In the genomic region with DNA sequence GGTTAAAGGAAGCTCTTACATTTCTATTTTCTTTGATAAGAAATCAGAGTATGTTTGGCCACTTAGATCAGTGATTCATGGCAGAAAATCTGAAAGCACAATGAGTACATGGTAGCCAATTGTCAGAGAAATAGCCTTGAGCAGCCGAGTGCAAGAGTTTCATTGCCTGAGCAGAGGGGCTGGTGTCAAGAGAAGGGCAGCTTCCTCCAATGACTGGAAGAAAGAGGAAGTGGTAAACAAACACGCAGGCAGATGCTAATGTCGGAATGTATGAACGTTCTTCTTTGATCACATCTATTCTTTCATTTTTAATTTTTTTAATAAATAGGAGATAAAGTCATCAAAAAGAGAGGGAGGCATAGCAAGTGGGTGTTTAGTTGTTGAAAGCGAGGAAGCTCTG, we compare ENCODE assay signal across 25 mouse cellular contexts.
"Had no signal": no experiment of that assay in that cellular context is flagged by ENCODE, and none has a peak within 500 bp of the region (broad histone marks: within the 10 kb centered on the region; RNA-seq: fewer than 3 reads in every experiment).

No protein-coding gene starts in this region.

- H3K4me1 ChIP-seq: heart, embryonic 10.5 days; heart, embryonic 12.5 days; hindbrain, embryonic 10.5 days; hindbrain, embryonic 12.5 days; intestine, embryonic 15.5 days; limb, embryonic 10.5 days; limb, embryonic 12.5 days; liver, embryonic 13.5 days had no signal

- H3K4me3 ChIP-seq: gastrocnemius, adult 2 months; heart, embryonic 10.5 days; heart, embryonic 12.5 days; hindbrain, embryonic 10.5 days; hindbrain, embryonic 12.5 days; intestine, embryonic 15.5 days; layer of hippocampus, adult 2 months; limb, embryonic 10.5 days; limb, embryonic 12.5 days; liver, embryonic 13.5 days had no signal

- ATAC-seq: hindbrain, embryonic 16.5 days; inflammation-experienced regulatory T-cells, adult 6 months; intestine, embryonic 15.5 days; intestine, postnatal 0 days had no signal

- H3K27ac ChIP-seq: gastrocnemius, adult 2 months; heart, embryonic 10.5 days; hindbrain, embryonic 10.5 days; hindbrain, embryonic 12.5 days; hindbrain, embryonic 14.5 days; intestine, embryonic 15.5 days; layer of hippocampus, adult 2 months; limb, embryonic 10.5 days; limb, embryonic 12.5 days; liver, embryonic 13.5 days had no signal

- H3K9ac ChIP-seq: heart, embryonic 12.5 days; hindbrain, embryonic 12.5 days; hindbrain, embryonic 14.5 days; intestine, embryonic 15.5 days; limb, embryonic 12.5 days; liver, embryonic 13.5 days had no signal

- DNase-seq: gastrocnemius, adult 2 months; gastrocnemius, postnatal 10 days; gastrocnemius, postnatal 25 days; heart, postnatal 10 days; heart, postnatal 4 days; kidney, adult 18-20 months; kidney, adult 8-10 months; kidney, postnatal 10 days; kidney, postnatal 25 days; kidney, postnatal 4 days; liver; liver, embryonic 13.5 days had no signal

- H3K36me3 ChIP-seq: heart, embryonic 10.5 days; heart, embryonic 12.5 days; hindbrain, embryonic 10.5 days; hindbrain, embryonic 12.5 days; intestine, embryonic 15.5 days; limb, embryonic 10.5 days; limb, embryonic 12.5 days; liver, embryonic 13.5 days had no signal

- H3K27me3 ChIP-seq: heart, embryonic 12.5 days; hindbrain, embryonic 12.5 days; intestine, embryonic 15.5 days; limb, embryonic 12.5 days; liver, embryonic 13.5 days had no signal

- H3K9me3 ChIP-seq: heart, embryonic 10.5 days; heart, embryonic 12.5 days; hindbrain, embryonic 10.5 days; hindbrain, embryonic 12.5 days; intestine, embryonic 15.5 days; limb, embryonic 10.5 days; limb, embryonic 12.5 days; liver, embryonic 13.5 days had no signal

- H3K4me2 ChIP-seq: heart, embryonic 12.5 days; hindbrain, embryonic 12.5 days; hindbrain, embryonic 14.5 days; intestine, embryonic 15.5 days; limb, embryonic 12.5 days; liver, embryonic 11.5 days; liver, embryonic 13.5 days had no signal
